ENCODE assay signal across 16 mouse cellular contexts in genomic region chr2:105678306-105678705, GRCm38 (mm10). TPM values are rescaled to one million over a fixed set of nuclear protein-coding genes. Genes with fewer than 3 reads are reported as not detected.
DNase-seq lines count a peak whose midpoint lies in the region; ATAC-seq and TF ChIP-seq lines count a peak whose summit lies in the region.
"Had no signal": no experiment of that assay in that cellular context is flagged by ENCODE, and none has a peak within 500 bp of the region (broad histone marks: within the 10 kb centered on the region; RNA-seq: fewer than 3 reads in every experiment).

No protein-coding gene starts in this region.

- no peak for ATAC-seq in forebrain, embryonic 14.5 days
- ATAC-seq in hindbrain, postnatal 0 days, result no peak
- no peak for ATAC-seq in frontal cortex, adult (ENCODE audit: low TSS enrichment)
- ATAC-seq: liver, embryonic 12.5 days had no signal

- H3K79me2 ChIP-seq in MEL (ENCODE audit: control insufficient read depth, insufficient read depth, low read length, poor library complexity), result peaks cover 12% of the 10 kb centered on the region

- H3K4me2 ChIP-seq in forebrain, embryonic 14.5 days (ENCODE audit: low read length), result peak overlapping the region; percentile 66
- H3K4me2 ChIP-seq in hindbrain, postnatal 0 days (ENCODE audit: low read depth, low read length), result peak overlapping the region; percentile 65
- H3K4me2 ChIP-seq: embryonic facial prominence, embryonic 15.5 days; liver, embryonic 12.5 days had no signal

- peak overlapping the region; percentile 76 for H3K9ac ChIP-seq in MEL (ENCODE audit: control insufficient read depth, low read depth, low read length, poor library complexity, severe bottlenecking)
- peak overlapping the region; percentile 96 for H3K9ac ChIP-seq in forebrain, embryonic 14.5 days (ENCODE audit: low read length)
- H3K9ac ChIP-seq in hindbrain, postnatal 0 days (replicated peaks; ENCODE audit: low read length), result peak overlapping the region; percentile 45
- H3K9ac ChIP-seq: embryonic facial prominence, embryonic 15.5 days; liver, embryonic 12.5 days had no signal

- 3% methylated on average over 4 of the region's 4 CpGs for WGBS in forebrain, embryonic 14.5 days
- WGBS in hindbrain, postnatal 0 days, result 16% methylated on average over 4 of the region's 4 CpGs

- TF ChIP-seq CTCF in E14TG2a.4 (conservative IDR thresholded peaks at IDR 0.05; ENCODE audit: low read length) (no peak), MEL (IDR thresholded peaks at IDR 0.05 in 2 of 3, conservative IDR thresholded peaks at IDR 0.05 in 1 of 3; ENCODE audit: control insufficient read depth in 1 of 3, insufficient read depth in 1 of 3, low read depth in 2 of 3, low read length in 3 of 3, poor library complexity in 1 of 3, severe bottlenecking in 1 of 3) (no peak)
- no peak for TF ChIP-seq CTCF in hindbrain, postnatal 0 days (IDR thresholded peaks at IDR 0.05; ENCODE audit: low read depth)

- H3K27me3 ChIP-seq in E14TG2a.4 (ENCODE audit: insufficient read depth, low read length), result peaks cover 61% of the 10 kb centered on the region
- no peaks in the 10 kb centered on the region for H3K27me3 ChIP-seq in MEL (ENCODE audit: control insufficient read depth in 1 of 2, insufficient read depth in 2 of 2, low read length in 2 of 2)
- H3K27me3 ChIP-seq in forebrain, embryonic 14.5 days (replicated peaks; ENCODE audit: control insufficient read depth, insufficient read depth, low read length), result peaks cover 20% of the 10 kb centered on the region
- H3K27me3 ChIP-seq in hindbrain, postnatal 0 days (ENCODE audit: insufficient read depth, low read length), result peaks cover 20% of the 10 kb centered on the region

- H3K4me3 ChIP-seq in E14TG2a.4 (replicated peaks; ENCODE audit: low read length) (peak overlapping the region; percentile 84), MEL (ENCODE audit: control insufficient read depth in 1 of 2, insufficient read depth in 1 of 2, low read depth in 2 of 2, low read length in 2 of 2) (peak overlapping the region; percentile 59 to 76)
- peak overlapping the region; percentile 67 for H3K4me3 ChIP-seq in forebrain, embryonic 14.5 days (ENCODE audit: low read depth, low read length)
- peak overlapping the region; percentile 60 for H3K4me3 ChIP-seq in hindbrain, postnatal 0 days (ENCODE audit: low read length)
- H3K4me3 ChIP-seq: embryonic facial prominence, embryonic 15.5 days; liver, embryonic 12.5 days had no signal

- peak; percentile 66 to 68; a peak in 3 of 4 replicates for TF ChIP-seq EP300 in MEL (IDR thresholded peaks at IDR 0.05; ENCODE audit: low read depth in 1 of 2, low read length in 2 of 2)

- TF ChIP-seq RAD21 in MEL (IDR thresholded peaks at IDR 0.05; ENCODE audit: low read depth, low read length), result no peak

- DNase-seq in MEL (ENCODE audit: low read depth, low spot score), result peak; percentile 84
- no peak for DNase-seq in forebrain, embryonic 14.5 days (ENCODE audit: low spot score)
- peak; percentile 21 for DNase-seq in hindbrain, postnatal 0 days (ENCODE audit: low spot score)
- DNase-seq in frontal cortex, adult 2 months (ENCODE audit: extremely low spot score in 1 of 2, low spot score in 1 of 2), result no peak
- DNase-seq in kidney, adult 8-10 months, result no peak
- DNase-seq: adrenal gland, postnatal 10 days; kidney, adult 2 months; lung, postnatal 10 days; spleen, adult 18-20 months had no signal

- H3K4me1 ChIP-seq in E14TG2a.4 (replicated peaks; ENCODE audit: low read depth, low read length) (peaks cover 80% of the 10 kb centered on the region), MEL (ENCODE audit: control insufficient read depth in 1 of 2, insufficient read depth in 2 of 2, low read length in 2 of 2) (peaks cover 0 to 10% of the 10 kb centered on the region in 2 experiments; a peak in 3 of 4 replicates)
- peaks cover 33% of the 10 kb centered on the region for H3K4me1 ChIP-seq in forebrain, embryonic 14.5 days (ENCODE audit: control insufficient read depth, insufficient read depth, low read length)
- H3K4me1 ChIP-seq in hindbrain, postnatal 0 days (ENCODE audit: insufficient read depth, low read length), result peaks cover 4% of the 10 kb centered on the region; the same call in 1 of the 2 replicates

- H3K9me3 ChIP-seq in E14TG2a.4 (ENCODE audit: low read length) (no peaks in the 10 kb centered on the region), MEL (replicated peaks; ENCODE audit: insufficient read depth, low read length) (no peaks in the 10 kb centered on the region)
- no peaks in the 10 kb centered on the region for H3K9me3 ChIP-seq in forebrain, embryonic 14.5 days (replicated peaks; ENCODE audit: control insufficient read depth, low read length)
- no peaks in the 10 kb centered on the region for H3K9me3 ChIP-seq in hindbrain, postnatal 0 days (ENCODE audit: low read length)
- H3K9me3 ChIP-seq: embryonic facial prominence, embryonic 15.5 days; liver, embryonic 12.5 days had no signal

- H3K27ac ChIP-seq in MEL (ENCODE audit: control insufficient read depth, low read depth, low read length), result peak overlapping the region; percentile 98
- peak overlapping the region; percentile 93; the same call in 1 of the 2 replicates for H3K27ac ChIP-seq in forebrain, embryonic 14.5 days (ENCODE audit: low read depth, low read length)
- peak overlapping the region; percentile 81 for H3K27ac ChIP-seq in hindbrain, postnatal 0 days
- H3K27ac ChIP-seq: embryonic facial prominence, embryonic 15.5 days; liver, embryonic 12.5 days had no signal

- TF ChIP-seq POLR2A in MEL (IDR thresholded peaks at IDR 0.05; ENCODE audit: control insufficient read depth in 1 of 2, insufficient read depth in 1 of 2, low read depth in 1 of 2, low read length in 2 of 2, poor library complexity in 1 of 2), result no peak

- H3K36me3 ChIP-seq in E14TG2a.4 (ENCODE audit: insufficient read depth, low read length) (peaks cover 5% of the 10 kb centered on the region; the same call in 1 of the 2 replicates), MEL (ENCODE audit: control insufficient read depth in 1 of 2, insufficient read depth in 2 of 2, low read length in 2 of 2) (peaks cover 0 to 12% of the 10 kb centered on the region in 2 experiments; a peak in 2 of 4 replicates)
- H3K36me3 ChIP-seq in forebrain, embryonic 14.5 days (ENCODE audit: control insufficient read depth, insufficient read depth, low read length), result no peaks in the 10 kb centered on the region
- H3K36me3 ChIP-seq in hindbrain, postnatal 0 days (ENCODE audit: insufficient read depth, low read length), result no peaks in the 10 kb centered on the region
- H3K36me3 ChIP-seq: embryonic facial prominence, embryonic 15.5 days; liver, embryonic 12.5 days had no signal

TF ChIP-seq in MEL, 35 proteins besides CTCF, POLR2A, EP300 and RAD21:
- TF ChIP-seq GATA1 (IDR thresholded peaks at IDR 0.05; ENCODE audit: low read depth, low read length) (peak; percentile 69), HCFC1 (IDR thresholded peaks at IDR 0.05; ENCODE audit: low read depth, low read length) (no peak), ETS1 (IDR thresholded peaks at IDR 0.05; ENCODE audit: low read depth, low read length) (peak; percentile 55; the same call in 1 of the 2 replicates), ELF1 (IDR thresholded peaks at IDR 0.05; ENCODE audit: low read depth, low read length) (0 out of 2 replicates have a peak, but pooled peaks have one; percentile 38), UBTF (IDR thresholded peaks at IDR 0.05; ENCODE audit: borderline replicate concordance, insufficient read depth, low read depth, low read length) (no peak), POLR2AphosphoS2 (IDR thresholded peaks at IDR 0.05; ENCODE audit: low read length) (no peak), USF2 (IDR thresholded peaks at IDR 0.05; ENCODE audit: borderline replicate concordance in 1 of 2, insufficient read depth in 1 of 2, low read depth in 1 of 2, low read length in 2 of 2) (no peak), ZKSCAN1 (IDR thresholded peaks at IDR 0.05; ENCODE audit: low read depth, low read length) (no peak), TBP (IDR thresholded peaks at IDR 0.05; ENCODE audit: low read depth, low read length) (no peak), BHLHE40 (IDR thresholded peaks at IDR 0.05; ENCODE audit: borderline replicate concordance, low read depth, low read length) (no peak), MAFK (IDR thresholded peaks at IDR 0.05; ENCODE audit: borderline replicate concordance, low read depth, low read length) (no peak), GABPA (IDR thresholded peaks at IDR 0.05; ENCODE audit: low read depth, low read length) (no peak)

RNA-seq across cellular contexts. Expression of gene Pax6, which starts 9.6 kb away (rescaled TPM):
- 7.5 and 10.4 TPM in 2 replicates for total RNA-seq in MEL (2012; rRNA removed)
- 10 to 100 TPM in 1 of 2 experiments, not detected in 1; 17.6 TPM for polyA plus RNA-seq in MEL (2012; ENCODE audit: insufficient read depth in 1 of 2, insufficient read length in 2 of 2, low read depth in 1 of 2, low replicate concordance in 2 of 2, missing spikeins in 1 of 2)
- 44.5 and 51.8 TPM in 2 replicates for polyA plus RNA-seq in forebrain, embryonic 14.5 days (2014; fragmentation: Nextera tagmentation; extraction: Ambion mirVana)
- 88.7 and 136 TPM in 2 replicates for total RNA-seq in hindbrain, postnatal 0 days (2014; rRNA removed)
- polyA plus RNA-seq in hindbrain, postnatal 0 days (2015; fragmentation: Nextera tagmentation; extraction: Ambion mirVana), result 68.7 and 82.3 TPM in 2 replicates
- polyA plus RNA-seq in frontal cortex, adult 2 months (2012; rRNA removed), result 40.3 and 47.5 TPM in 2 replicates
- total RNA-seq: heart, adult 18-20 months; heart, postnatal 25 days; monocyte, adult 5-6 weeks had no signal
- polyA plus RNA-seq: kidney, adult 2 months had no signal

Comparison
In these comparisons a context has a peak if more than half of its experiments do, and no peak if none do; other contexts are left out.
1. DNase-seq: peak in MEL (single experiment) and hindbrain, postnatal 0 days (single experiment); none in forebrain, embryonic 14.5 days (single experiment), frontal cortex, adult 2 months (0 of 2) and kidney, adult 8-10 months (0 of 2).
2. H3K9ac ChIP-seq: peak in every context shown above with its lines; median percentile 96 in forebrain, embryonic 14.5 days; 76 in MEL; 45 in hindbrain, postnatal 0 days.
3. Peak in every context shown above with its lines, with median percentiles within 50 percentile points of each other: H3K4me3 ChIP-seq and H3K27ac ChIP-seq.